Mouse (Mus musculus): ENCODE data around the gene Gskip. TPM values are rescaled to one million over a fixed set of nuclear protein-coding genes. Genes with fewer than 3 reads are reported as not detected.

Gskip gene
- polyA plus RNA-seq (2012; rRNA removed) = 29.4 and 31.7 TPM in 2 replicates

- 1% methylated on average over 41 of the region's 41 CpGs for WGBS
- no peak for TF ChIP-seq CTCF (IDR thresholded peaks at IDR 0.05; ENCODE audit: borderline replicate concordance, insufficient read depth, low read depth, low read length)
- peak within 1 kb of the TSS; percentile 79 for H3K4me3 ChIP-seq (replicated peaks; ENCODE audit: insufficient read depth, low read depth, low read length)
- DNase-seq = peak; percentile 49 to 67
- H3K27me3 ChIP-seq (ENCODE audit: control insufficient read depth, insufficient read depth, low read length) = no peaks in the 10 kb centered on the region
- peaks cover 3% of the 10 kb centered on the region for H3K4me1 ChIP-seq (ENCODE audit: control insufficient read depth, insufficient read depth, low read length)
- H3K27ac ChIP-seq (ENCODE audit: insufficient read depth, low read length) = peak within 1 kb of the TSS; percentile 82
Observed at GRCm38 (mm10) chr12:105683933-105684901, at the start of gene Gskip. TSS of gene Gskip (plus strand) at chr12:105684829.

DNA sequence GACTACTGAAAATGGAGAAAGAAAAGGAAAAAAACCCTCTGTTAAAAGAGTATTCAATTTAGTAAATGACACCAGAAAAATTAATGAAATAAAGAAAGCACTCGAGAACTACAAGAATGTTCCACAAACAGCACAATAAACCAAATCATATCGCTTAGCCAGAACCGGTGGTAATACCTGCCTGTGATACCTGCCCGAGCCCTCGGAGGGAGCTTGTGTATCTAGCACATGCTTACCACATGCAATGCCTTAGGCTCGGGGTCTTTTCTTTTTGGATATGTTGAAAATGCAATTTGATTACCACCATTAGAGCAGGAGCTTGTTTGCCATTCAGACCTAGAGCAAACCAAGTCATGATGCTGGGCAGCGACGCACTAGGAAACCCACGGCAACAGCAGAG, 48.1 kb upstream of the Gskip start:
- Histone ChIP-seq H3K27ac (ENCODE audit: insufficient read depth, low read length) (no peak overlapping the region), H3K4me1 (ENCODE audit: control insufficient read depth, insufficient read depth, low read length) (no peaks in the 10 kb centered on the region), H3K4me3 (replicated peaks; ENCODE audit: insufficient read depth, low read depth, low read length) (no peak overlapping the region), H3K27me3 (ENCODE audit: control insufficient read depth, insufficient read depth, low read length) (no peaks in the 10 kb centered on the region)
- 85% methylated on average over 9 of the region's 9 CpGs for WGBS
- DNase-seq = no peak
- TF ChIP-seq CTCF (IDR thresholded peaks at IDR 0.05; ENCODE audit: borderline replicate concordance, insufficient read depth, low read depth, low read length) (no peak), POLR2A (IDR thresholded peaks at IDR 0.05; ENCODE audit: borderline replicate concordance, insufficient read depth, low read length) (no peak)

- no peaks in the 10 kb centered on the region for H3K4me1 ChIP-seq (ENCODE audit: control insufficient read depth, insufficient read depth, low read length)
- no peak for DNase-seq
- H3K27ac ChIP-seq (ENCODE audit: insufficient read depth, low read length) = no peak overlapping the region
- TF ChIP-seq CTCF (IDR thresholded peaks at IDR 0.05; ENCODE audit: borderline replicate concordance, insufficient read depth, low read depth, low read length) (no peak), POLR2A (IDR thresholded peaks at IDR 0.05; ENCODE audit: borderline replicate concordance, insufficient read depth, low read length) (no peak)
- H3K4me3 ChIP-seq (replicated peaks; ENCODE audit: insufficient read depth, low read depth, low read length) = no peak overlapping the region
- WGBS = 77% methylated on average over 4 of the region's 4 CpGs
- no peaks in the 10 kb centered on the region for H3K27me3 ChIP-seq (ENCODE audit: control insufficient read depth, insufficient read depth, low read length)
Observed at GRCm38 (mm10) chr12:105637554-105637953, 47.1 kb upstream of the Gskip start.

DNA sequence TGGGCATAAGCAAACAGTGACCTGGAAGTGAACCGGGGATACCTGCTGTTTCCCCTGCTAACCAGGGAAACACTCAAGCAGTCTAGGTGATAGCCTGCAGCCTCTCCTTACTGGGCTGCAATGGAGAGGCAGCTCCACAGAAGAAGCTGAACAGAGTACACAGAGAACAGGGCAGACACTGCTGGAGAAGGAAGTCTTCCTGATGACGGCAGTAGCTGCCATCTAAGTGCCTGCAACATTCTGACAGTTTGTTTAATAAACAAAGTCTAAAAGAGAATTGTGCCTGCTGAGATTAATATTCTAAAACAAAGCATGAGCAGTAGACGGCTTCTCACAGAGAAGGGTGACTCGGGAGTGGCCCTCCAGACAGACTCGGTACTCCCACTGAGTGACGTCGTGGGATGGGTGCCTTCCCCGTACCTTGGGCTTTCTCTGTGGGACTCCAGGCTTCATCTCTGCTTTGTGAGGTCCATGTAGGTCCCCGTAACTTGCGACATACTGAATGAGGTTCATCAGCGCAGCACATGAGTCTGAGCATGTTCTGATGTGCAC, 41.8 kb upstream of the Gskip start:
- no peaks in the 10 kb centered on the region for H3K4me1 ChIP-seq (ENCODE audit: control insufficient read depth, insufficient read depth, low read length)
- 91% methylated on average over 11 of the region's 11 CpGs for WGBS
- TF ChIP-seq POLR2A (IDR thresholded peaks at IDR 0.05; ENCODE audit: borderline replicate concordance, insufficient read depth, low read length) (no peak), CTCF (IDR thresholded peaks at IDR 0.05; ENCODE audit: borderline replicate concordance, insufficient read depth, low read depth, low read length) (no peak)
- no peaks in the 10 kb centered on the region for H3K27me3 ChIP-seq (ENCODE audit: control insufficient read depth, insufficient read depth, low read length)
- no peak overlapping the region for H3K4me3 ChIP-seq (replicated peaks; ENCODE audit: insufficient read depth, low read depth, low read length)
- H3K27ac ChIP-seq (ENCODE audit: insufficient read depth, low read length) = no peak overlapping the region
- DNase-seq = no peak

DNA sequence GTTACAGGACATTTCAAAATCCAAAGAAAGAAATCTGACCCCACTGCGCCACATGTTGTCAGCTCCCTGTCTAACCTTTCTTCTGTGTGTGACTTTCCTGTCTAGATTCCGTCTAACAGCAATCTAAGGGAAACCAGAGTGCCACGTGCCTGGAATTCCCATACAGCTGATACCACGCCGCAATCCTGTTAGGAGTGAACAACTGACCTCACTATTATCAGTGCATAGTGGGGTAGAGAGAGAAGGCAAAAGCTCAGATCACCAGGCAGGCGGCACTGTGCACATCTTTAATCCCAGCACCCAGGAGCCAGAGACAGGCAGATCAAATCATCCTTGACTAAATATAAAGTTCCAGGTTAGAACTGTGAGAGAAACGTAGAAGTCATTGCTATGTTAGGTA, 28.8 kb upstream of the Gskip start:
- no peak overlapping the region for H3K4me3 ChIP-seq (replicated peaks; ENCODE audit: insufficient read depth, low read depth, low read length)
- TF ChIP-seq POLR2A (IDR thresholded peaks at IDR 0.05; ENCODE audit: borderline replicate concordance, insufficient read depth, low read length) (no peak), CTCF (IDR thresholded peaks at IDR 0.05; ENCODE audit: borderline replicate concordance, insufficient read depth, low read depth, low read length) (no peak)
- H3K4me1 ChIP-seq (ENCODE audit: control insufficient read depth, insufficient read depth, low read length) = no peaks in the 10 kb centered on the region
- no peaks in the 10 kb centered on the region for H3K27me3 ChIP-seq (ENCODE audit: control insufficient read depth, insufficient read depth, low read length)
- no peak for DNase-seq
- 93% methylated on average over 7 of the region's 7 CpGs for WGBS
- H3K27ac ChIP-seq (ENCODE audit: insufficient read depth, low read length) = no peak overlapping the region

DNA sequence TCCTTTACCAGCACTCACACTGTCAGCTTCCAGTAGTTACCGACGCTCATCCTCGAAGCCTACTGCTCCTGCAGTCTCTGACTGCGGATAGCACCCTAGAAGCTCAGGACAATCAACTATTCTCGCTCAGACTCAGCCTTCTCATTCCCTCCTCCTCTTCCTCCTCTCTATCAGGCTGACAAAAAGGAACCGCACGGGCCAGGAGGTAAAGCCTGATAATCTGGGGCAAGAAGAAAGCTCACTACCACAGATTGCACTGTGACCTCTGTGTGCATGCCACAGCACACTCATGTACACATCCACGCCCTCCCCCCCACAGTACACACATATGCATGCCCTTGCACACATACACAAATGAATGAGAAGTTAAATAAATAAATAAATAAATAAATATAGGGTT, 8.4 kb upstream of the Gskip start:
- Histone ChIP-seq H3K27me3 (ENCODE audit: control insufficient read depth, insufficient read depth, low read length) (no peaks in the 10 kb centered on the region), H3K27ac (ENCODE audit: insufficient read depth, low read length) (no peak overlapping the region), H3K4me1 (ENCODE audit: control insufficient read depth, insufficient read depth, low read length) (no peaks in the 10 kb centered on the region), H3K4me3 (replicated peaks; ENCODE audit: insufficient read depth, low read depth, low read length) (no peak overlapping the region)
- 92% methylated on average over 8 of the region's 8 CpGs for WGBS
- no peak for DNase-seq
- TF ChIP-seq POLR2A (IDR thresholded peaks at IDR 0.05; ENCODE audit: borderline replicate concordance, insufficient read depth, low read length) (no peak), CTCF (IDR thresholded peaks at IDR 0.05; ENCODE audit: borderline replicate concordance, insufficient read depth, low read depth, low read length) (no peak)

GRCm38 (mm10) chr12:105678211-105678610, 6.4 kb upstream of the Gskip start:
- Histone ChIP-seq H3K4me1 (ENCODE audit: control insufficient read depth, insufficient read depth, low read length) (no peaks in the 10 kb centered on the region), H3K27me3 (ENCODE audit: control insufficient read depth, insufficient read depth, low read length) (no peaks in the 10 kb centered on the region), H3K27ac (ENCODE audit: insufficient read depth, low read length) (no peak overlapping the region), H3K4me3 (replicated peaks; ENCODE audit: insufficient read depth, low read depth, low read length) (no peak overlapping the region)
- DNase-seq = no peak
- 88% methylated on average over 7 of the region's 7 CpGs for WGBS
- no peak for TF ChIP-seq POLR2A (IDR thresholded peaks at IDR 0.05; ENCODE audit: borderline replicate concordance, insufficient read depth, low read length)
- TF ChIP-seq CTCF (IDR thresholded peaks at IDR 0.05; ENCODE audit: borderline replicate concordance, insufficient read depth, low read depth, low read length) = no peak

- no peak overlapping the region for H3K27ac ChIP-seq (ENCODE audit: insufficient read depth, low read length)
- DNase-seq = no peak
- H3K4me3 ChIP-seq (replicated peaks; ENCODE audit: insufficient read depth, low read depth, low read length) = no peak overlapping the region
- 97% methylated on average over 3 of the region's 3 CpGs for WGBS
- TF ChIP-seq CTCF (IDR thresholded peaks at IDR 0.05; ENCODE audit: borderline replicate concordance, insufficient read depth, low read depth, low read length) (no peak), POLR2A (IDR thresholded peaks at IDR 0.05; ENCODE audit: borderline replicate concordance, insufficient read depth, low read length) (no peak)
- no peaks in the 10 kb centered on the region for H3K4me1 ChIP-seq (ENCODE audit: control insufficient read depth, insufficient read depth, low read length)
- H3K27me3 ChIP-seq (ENCODE audit: control insufficient read depth, insufficient read depth, low read length) = no peaks in the 10 kb centered on the region
Observed at GRCm38 (mm10) chr12:105678762-105679161, 5.9 kb upstream of the Gskip start.

All from cerebellum, adult 2 months (tissue).